Mouse (Mus musculus) cerebellum, adult 18-20 months (tissue): ENCODE data around the gene Lnpep.

Experiments
- DNase-seq, 2 experiments: peaks; one replicate each; pipeline ENCODE4 v3.0.0; 2021

Gene Lnpep

GRCm38 (mm10) chr17:17490820-17491621, 133.8 kb downstream of the Lnpep start:
- no peak for DNase-seq

GRCm38 (mm10) chr17:17485789-17486188, 139.1 kb downstream of the Lnpep start:
- no peak for DNase-seq
